Mouse (Mus musculus) cortical plate, adult 2 months (tissue): ENCODE results near the gene Shq1.

ENCODE experiments used
- CTCF ChIP-seq: fragments of 200-500 bp; IDR thresholded peaks from 2 replicates; pipeline ENCODE4 v1.5.1; 2011; ENCODE audit warnings: mild to moderate bottlenecking, control low read depth, low read length; ENCODE audit not compliant: insufficient read depth; ENCODE audit errors: extremely low read depth
- POLR2A ChIP-seq: fragments of 200-500 bp; IDR thresholded peaks from 2 replicates; pipeline ENCODE4 v1.6.1; 2011; ENCODE audit warnings: mild to moderate bottlenecking, low read length, control low read depth; ENCODE audit not compliant: insufficient read depth; ENCODE audit errors: extremely low read depth

GRCm38 (mm10) chr6:100640591-100640990 is 30.4 kb downstream of the Shq1 start:
- no peak for TF ChIP-seq CTCF
- TF ChIP-seq POLR2A = no peak
